Mouse (Mus musculus): Measurements from ENCODE around the gene Spsb2.
"Not testable (repeated sequence)": the region's sequence is repeated elsewhere in the genome, so short reads cannot be mapped to it uniquely, and the experiment has no call there.

The Spsb2 gene

DNA sequence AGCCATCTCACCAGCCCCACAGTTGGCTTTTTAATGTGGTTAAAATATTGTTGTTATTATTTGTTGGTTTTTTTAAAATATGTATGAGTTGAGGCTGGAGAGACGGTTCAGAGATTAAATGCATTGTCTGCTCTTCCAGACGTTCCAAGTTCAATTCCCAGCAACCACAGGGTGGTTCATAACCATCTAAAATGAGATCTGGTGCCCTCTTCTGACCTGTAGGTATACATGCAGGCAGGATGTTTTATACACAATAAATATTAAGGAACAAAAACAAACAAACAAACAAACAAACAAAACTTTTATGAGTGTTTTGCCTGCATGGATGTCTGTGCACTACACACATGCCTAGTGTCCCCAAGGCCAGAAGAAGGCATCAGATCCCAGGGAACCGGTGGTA, 5.4 kb upstream of the Spsb2 start:
- DNase-seq (ENCODE audit: low read depth, low spot score) = no peak

DNA sequence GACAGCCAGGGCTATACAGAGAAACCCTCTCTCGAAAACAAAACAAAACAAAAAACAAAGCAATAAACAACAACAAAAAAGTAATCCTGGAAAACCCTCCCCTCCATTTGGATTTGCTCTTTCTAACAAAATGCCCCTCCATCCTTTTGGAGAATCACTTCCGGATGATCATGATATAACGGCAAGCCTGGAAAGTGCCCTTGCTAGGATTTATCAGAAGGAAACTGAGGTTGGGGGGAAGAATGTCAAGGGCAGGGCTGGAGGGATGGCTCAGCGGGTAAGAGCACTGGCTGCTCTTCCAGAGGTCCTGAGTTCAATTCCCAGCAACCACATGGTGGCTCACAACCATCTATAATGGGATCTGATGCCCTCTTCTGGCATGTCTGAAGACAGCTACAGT, 4.8 kb upstream of the Spsb2 start:
- DNase-seq (ENCODE audit: low read depth, low spot score) = not testable (repeated sequence)

DNA sequence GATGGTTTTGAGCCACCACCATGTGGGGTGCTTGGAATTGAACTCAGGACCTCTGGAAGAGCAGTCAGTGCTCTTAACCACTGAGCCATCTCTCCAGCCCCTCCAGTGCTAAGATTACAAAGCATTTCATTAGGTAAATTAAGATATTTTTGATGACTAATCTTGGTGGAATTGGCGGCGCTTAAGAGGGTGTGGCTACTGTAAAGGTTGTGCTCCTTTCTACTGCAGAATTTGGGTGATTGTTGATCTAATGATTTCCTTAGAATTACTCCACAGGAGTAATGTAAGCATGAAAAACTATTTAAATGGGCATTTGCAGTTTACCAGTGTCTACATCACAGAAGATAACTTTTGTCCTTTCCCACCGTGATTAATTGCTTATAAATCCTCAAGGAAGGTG, 4.1 kb upstream of the Spsb2 start:
- DNase-seq (ENCODE audit: low read depth, low spot score) = no peak

DNA sequence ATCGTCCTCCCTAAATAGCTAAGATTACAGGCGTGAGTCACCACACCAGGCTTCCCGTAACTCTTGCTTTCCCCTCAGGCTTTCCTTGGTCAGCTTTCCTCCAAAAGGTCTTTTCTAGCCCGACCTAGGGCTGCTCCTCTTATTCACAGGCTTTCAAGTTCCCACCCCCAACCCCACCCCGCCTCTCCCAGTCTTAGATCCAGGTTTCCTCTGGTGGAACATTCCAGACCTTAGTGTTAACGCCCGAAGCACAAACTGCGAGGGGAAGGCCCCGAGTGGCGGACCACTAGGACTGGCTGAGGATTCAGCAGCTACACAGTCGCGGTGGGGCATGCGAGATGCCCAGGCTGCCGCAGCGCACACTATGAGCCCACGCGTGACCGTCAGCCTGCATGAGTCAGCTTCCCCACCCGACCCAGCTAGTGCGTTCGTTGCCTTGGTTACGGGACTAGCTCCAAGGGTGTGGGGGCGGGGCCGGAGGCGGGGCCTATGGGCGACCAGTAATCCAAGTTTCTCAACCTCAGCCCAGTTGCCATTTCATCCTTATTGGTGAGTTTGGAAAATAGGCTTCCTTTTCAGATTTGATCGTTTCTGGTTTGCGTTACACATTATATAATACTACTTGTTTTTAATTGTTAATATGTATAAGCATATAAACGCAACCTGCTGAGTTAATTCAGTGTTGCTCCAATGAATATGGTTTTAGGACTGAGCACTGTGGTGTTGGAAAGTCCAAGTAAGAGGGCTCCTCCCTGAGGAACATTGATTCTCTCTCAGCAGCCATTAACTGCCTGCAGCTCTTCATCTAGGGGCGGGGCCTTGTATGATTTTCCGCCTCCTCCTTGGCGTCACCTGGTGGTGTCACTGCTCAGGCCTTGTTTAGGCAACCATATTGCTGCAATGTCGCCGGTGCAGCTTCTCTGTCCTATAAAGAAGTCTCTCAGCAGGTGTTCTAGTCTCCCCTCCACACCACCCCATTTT, 2.8 kb upstream of the Spsb2 start:
- DNase-seq (ENCODE audit: low read depth, low spot score) = peak; percentile 90

DNA sequence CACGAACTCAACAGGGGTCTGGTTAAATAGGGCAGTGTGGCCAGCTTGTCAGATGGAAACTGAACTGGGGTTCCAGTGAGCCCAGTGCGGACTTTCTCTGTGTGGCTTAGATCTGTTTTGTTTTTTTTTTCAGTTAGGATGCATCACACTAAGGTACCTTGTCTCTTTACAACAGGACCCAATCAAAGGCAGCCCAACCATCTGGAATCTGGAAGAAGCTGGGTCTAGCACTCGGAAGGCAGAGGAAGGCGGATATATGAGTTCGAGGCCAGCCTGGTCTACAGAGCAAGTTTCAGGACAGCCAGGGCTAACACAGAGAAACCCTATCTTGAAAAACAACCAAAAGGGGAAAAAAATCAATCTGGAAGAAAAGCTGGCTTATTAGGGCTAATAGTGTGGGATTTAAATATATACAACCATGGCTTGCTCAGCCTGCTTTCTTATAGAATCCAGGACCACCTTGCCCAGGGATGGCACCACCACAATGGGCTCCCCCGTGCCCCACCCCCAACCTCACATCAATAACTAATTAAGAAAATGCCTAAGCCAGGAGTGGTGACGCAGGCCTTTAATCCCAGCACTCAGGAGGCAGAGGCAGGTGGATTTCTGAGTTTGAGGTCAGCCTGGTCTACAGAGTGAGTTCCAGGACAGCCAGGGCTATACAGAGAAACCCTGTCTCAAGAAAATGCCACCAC, 1.9 kb upstream of the Spsb2 start:
- no peak for DNase-seq (ENCODE audit: low read depth, low spot score)

DNA sequence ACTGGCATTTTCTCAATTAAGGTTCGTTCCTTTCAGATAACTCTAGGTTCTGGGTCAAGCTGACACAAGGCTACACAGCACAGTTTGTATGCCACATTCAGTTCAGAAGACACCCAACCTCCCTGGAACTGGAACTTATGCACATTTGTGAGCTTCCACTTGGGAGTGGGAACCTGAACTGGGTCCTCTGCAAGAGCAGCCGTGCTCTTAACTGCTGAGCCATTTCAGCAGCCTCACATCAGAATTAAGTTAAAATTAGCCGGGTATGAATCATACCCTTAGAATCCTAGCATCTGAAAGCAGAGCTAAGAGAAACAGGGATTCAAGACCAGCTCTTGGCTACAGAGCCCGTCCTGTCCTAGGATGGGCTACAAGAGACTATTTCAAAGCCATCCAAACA, 1.1 kb upstream of the Spsb2 start:
- DNase-seq (ENCODE audit: low read depth, low spot score) = no peak

DNA sequence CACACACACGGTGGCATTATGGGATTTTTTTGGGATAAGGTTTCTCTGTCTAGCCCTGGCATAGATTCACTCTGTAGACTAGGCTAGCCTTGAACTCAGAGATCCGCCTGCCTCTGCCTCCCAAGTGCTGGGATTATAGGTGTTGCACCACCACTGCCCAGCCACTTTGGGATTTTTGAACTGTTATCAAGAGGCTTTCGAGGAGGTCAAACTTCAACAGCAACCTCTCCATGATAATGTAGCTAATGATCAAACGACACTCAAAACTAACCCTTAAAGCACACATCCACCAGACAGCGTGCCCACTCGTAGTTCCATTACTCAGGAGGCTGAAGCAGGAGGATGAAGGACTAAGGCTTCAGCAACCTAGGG, 489 bp upstream of the Spsb2 start:
- DNase-seq (ENCODE audit: low read depth, low spot score) = no peak

DNA sequence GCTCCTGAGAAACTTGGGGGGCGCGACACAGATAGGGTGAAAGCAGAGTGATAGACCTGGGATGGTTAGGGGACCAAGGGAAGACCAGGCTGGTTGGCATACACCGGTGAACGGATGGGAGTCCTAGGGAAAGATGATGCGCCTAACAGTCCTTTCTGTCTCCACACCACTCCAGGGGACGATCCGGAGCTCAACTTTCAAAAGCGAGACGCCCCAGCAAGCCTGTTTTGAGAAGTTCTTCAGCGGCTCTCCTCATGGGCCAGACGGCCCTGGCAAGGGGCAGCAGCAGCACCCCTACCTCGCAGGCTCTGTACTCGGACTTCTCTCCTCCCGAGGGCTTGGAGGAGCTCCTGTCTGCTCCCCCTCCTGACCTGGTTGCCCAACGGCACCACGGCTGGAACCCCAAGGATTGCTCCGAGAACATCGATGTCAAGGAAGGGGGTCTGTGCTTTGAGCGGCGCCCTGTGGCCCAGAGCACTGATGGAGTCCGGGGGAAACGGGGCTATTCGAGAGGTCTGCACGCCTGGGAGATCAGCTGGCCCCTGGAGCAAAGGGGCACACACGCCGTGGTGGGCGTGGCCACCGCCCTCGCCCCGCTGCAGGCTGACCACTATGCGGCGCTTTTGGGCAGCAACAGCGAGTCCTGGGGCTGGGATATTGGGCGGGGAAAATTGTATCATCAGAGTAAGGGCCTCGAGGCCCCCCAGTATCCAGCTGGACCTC, 752 bp downstream of the Spsb2 start:
- DNase-seq (ENCODE audit: low read depth, low spot score) = peak; percentile 74

DNA sequence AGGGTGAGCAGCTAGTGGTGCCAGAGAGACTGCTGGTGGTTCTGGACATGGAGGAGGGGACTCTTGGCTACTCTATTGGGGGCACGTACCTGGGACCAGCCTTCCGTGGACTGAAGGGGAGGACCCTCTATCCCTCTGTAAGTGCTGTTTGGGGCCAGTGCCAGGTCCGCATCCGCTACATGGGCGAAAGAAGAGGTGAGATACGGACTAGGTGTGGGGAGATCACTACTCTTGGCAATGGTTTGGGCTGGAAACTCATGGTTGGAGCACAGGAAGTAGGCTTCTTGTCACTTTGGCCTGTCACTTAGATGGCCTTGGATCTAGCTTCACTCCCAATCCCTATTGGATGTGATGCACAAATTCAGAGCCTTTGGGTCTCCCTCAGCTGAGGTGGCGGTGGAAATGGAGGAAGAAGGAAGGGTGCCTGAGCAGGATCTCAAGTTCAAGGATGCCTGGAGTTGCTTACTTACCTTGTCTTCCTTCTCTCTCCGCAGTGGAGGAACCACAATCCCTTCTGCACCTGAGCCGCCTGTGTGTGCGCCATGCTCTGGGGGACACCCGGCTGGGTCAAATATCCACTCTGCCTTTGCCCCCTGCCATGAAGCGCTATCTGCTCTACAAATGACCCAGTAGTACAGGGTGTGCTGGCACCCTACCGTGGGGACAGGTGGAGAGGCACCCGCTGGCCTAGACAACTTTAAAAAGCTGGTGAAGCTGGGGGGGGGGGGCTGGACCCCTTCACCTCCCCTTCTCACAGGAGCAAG, 1.5 kb downstream of the Spsb2 start:
- DNase-seq (ENCODE audit: low read depth, low spot score) = no peak

DNA sequence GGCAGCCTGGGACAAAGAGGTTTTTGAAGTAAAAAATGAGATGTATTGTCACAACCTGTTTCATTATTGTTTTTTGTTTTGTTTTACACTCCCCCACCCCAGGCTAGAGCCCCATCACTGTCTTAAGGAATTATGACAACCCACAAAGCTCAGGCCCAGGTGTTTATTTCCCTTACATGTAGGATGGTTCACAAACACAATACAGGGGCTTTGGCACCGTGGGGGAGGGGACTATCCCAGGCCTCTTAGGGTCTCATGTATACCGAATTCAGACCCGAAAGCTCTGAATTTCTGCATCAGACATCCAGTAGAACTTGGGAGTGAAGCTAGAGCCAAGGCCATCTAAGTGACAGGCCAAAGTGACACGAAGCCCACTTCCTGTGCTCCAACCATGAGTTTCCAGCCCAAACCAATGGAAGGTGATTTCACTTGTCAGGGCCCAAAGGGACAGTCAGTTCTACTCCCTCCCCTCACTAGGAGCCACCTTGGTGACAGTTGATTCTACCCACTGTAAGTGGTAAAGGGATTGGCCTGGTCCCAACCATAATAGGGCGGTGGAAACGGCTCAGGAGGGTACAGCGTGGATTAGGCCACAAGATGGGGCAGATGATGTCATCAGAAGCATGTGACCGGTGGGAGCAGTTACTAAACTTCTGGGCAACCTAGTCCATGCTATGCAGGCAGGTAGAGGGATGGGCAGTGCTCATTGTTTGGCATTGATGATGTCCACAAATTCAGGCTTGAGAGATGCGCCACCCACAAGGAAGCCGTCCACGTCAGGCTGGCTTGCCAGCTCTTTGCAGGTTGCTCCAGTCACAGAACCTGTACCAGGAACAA, 2.3 kb downstream of the Spsb2 start:
- DNase-seq (ENCODE audit: low read depth, low spot score) = not testable (repeated sequence)

DNA sequence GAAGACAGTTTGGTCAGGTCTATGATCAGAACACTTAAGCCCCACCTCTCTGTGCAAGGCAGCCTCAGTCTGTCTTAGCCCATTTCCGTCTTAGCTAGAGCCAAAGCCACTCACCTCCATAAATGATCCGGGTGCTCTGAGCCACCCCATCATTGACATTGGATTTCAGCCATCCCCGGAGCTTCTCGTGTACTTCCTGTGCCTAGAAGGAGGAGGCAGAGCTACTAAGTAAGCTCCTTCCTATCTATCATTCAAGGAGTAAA, 2.9 kb downstream of the Spsb2 start:
- no peak for DNase-seq (ENCODE audit: low read depth, low spot score)

DNA sequence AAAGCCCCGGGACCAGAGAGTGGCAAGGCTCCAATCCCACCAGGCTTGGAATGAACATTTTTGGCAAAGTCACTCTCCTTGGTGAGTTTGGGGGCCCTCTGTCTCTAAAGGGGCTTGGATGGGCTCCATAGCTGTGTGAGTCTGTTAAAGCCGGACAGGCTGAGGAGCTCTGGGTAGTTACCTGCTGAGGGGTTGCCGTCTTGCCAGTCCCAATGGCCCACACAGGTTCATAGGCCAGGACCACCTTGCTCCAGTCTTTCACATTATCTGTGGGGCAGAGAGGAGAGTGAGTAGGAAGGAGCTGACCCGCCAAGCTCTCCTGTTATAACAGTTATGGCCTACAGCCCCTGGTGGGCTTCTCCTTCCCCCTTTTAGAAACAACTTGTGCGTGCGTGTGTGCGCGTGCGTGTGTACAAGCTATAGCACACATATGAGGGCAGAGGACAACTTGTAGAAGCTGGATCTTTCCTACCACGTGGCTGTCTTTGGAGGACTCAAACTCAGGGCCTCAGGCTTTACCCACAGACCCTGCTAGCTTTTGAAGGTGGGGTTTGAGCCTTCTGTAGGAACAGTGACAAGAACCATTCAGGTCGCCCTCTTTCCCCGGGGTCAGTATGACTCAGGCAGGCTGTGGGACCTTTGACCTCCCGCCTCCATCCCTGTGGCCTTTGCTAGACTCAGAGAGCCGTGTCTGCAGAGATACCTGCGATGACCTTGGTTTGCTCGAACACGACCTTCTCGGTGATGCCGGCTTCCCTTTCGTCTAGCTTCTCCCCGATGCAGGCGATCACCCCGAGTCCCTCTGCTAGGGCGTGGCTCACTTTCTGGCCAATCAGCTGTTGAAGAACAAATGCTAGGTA, 3.5 kb downstream of the Spsb2 start:
- DNase-seq (ENCODE audit: low read depth, low spot score) = no peak

DNA sequence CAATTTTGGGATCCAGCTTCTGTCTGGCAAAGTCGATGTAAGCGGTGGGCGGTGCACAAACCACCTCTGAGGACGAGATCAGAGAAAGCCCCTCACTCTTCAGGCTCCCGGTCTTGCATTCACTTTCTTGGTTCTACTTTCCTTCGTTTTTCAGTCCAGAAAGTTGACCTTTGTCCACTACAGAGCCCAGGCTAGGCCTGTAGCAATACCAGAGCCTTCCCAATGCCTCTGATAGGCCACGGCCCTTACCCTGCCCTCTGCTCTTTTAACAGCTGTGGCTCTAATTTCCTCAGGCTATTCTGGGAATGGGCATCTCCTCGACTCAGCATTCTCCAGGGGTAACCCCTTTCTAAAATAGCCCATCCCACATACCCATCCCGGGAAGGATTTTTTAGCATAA, 4.4 kb downstream of the Spsb2 start:
- DNase-seq (ENCODE audit: low read depth, low spot score) = no peak

DNA sequence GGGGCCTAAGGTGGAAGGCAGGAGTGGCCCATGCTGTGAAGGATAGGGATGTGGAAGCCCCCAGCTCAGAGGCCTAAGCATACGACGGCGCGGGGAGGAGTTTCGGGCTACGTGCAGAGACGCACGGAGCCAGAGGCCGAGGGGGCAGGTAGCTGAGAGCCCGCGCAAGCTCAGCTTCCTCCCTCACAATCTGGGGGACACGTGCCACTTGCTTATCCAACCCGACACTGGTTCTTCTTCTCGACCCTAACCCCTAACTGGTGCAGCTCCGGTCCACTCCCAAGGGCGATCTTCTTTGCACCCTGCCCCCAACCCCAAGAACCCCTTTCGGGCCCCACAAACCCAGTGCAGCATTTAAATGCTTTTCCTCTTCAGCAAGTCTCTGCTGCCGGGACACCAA, 5.0 kb downstream of the Spsb2 start:
- DNase-seq (ENCODE audit: low read depth, low spot score) = peak; percentile 79

DNA sequence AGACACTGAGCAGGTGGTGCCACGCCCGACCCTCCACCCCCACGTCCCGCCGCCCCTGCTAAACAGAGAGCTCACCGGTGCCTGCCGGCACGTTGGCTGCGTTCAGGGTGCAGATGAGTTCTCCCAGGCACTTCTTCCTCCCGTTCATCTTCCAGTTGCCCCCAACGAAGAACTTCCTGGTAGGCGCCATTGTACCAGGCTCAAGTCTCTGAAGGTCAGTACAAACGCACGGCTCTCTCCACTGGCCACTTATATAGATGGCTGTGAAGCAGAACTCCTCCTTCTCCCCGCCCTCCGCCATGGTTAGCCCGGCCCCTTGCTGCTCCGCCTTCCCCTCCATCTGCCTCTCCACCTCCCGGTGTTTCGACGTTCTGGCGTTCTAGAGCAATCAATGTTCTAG, 5.5 kb downstream of the Spsb2 start, which contains the start of gene Tpi1:
TSS of gene Tpi1 (minus strand) at position 364 of the 400 bp plus-strand sequence.
- DNase-seq (ENCODE audit: low read depth, low spot score) = peak; percentile 87

DNA sequence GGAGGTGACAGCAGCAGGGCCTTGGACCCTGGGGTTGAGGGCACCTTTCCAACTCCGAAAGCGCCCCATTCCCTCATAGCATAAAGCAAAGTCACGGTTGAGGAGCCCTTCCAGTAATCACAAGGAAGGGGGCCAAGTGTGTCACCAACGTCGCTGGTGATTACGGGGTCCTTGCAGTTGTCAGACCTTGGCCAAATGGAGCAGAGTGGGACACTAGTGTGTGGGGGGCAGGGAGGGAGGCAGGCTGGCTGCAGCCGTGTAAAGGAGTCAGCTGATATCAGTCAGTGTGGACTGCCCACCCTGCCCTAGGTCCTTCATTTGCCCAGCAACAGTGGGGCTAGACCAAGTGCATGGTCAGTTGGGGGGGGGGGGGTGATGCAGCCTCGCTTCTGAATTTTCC, 6.0 kb downstream of the Spsb2 start:
- DNase-seq (ENCODE audit: low read depth, low spot score) = no peak

DNA sequence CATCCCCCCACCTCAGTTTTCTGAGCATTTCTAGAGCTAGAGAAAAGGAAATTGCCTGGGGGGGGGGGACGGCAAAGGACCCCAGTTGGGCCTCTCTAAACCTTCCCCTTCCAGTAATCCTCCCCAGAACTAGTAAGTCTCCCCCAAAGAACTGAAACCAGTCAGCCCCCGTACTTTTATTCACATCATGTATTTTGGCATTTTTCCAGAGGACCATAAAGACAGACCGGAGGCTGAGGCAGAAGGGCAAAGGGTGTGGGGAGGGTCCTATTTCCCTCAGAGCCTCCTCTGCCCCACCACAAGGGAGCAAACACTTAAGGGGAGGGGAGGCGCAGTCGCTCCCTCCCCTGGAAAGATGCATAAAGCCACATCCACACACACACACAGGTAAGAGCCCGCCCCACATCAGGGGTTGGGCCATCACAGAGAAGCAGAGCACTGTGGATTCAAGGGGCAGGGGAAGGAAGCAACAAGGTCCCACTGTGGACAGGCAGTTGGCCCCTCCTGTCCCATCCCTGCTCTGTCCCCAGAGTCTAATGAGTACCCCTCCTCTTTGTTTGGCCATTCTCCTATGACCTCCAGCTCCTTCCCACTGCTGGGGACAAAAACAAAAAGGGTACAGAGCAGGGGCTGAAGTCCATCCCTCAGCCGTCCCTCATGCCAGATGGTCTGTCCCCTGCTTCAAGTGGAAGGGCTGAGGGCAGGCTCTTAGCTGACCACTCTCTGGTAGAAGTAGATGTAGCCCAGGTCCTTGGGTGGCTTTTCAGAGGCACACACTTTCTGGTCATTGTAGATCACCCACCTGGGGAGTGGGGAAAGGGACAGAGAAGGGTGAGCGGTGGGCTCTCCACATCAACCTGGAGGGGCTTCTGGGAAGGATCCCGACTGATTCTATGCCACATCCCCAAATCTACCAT, 6.7 kb downstream of the Spsb2 start:
- no peak for DNase-seq (ENCODE audit: low read depth, low spot score)

DNA sequence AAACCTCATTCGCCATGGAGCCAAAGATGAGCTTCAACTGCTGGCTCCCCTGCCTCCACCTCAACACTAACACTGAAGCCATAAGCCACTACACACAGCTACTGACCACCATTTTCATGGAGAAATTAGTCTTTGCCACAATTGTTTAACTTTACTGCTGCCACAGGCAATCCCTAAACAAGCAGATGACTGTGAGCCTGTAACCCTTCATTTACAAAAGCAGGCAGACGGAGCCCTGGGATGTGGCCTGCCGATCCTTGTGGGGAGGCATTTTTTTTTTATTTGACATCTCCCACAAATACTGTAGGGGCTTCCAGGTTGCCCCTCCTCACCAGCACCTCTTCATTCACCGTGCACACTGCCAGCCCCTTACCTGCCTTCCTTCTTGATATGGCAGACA, 8.2 kb downstream of the Spsb2 start:
- DNase-seq (ENCODE audit: low read depth, low spot score) = no peak

DNA sequence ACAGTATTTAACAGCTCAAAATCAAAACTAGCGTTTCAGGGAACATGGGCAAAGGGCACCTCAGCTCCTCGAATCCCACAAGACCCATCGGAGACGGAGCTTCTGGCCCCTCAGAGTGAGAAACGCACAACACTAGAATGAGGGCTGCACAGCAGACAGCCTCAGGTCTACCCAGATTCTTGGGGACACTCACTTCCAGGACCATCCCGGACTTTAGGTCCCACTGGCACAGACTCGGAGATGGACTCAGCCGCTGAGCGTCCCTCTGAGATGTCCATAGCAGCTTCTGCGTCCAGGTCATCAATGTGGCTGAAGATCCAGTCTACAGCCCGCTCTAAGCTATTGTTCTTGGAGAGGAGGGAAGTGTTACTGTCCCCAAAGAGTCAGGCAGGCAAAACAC, 8.7 kb downstream of the Spsb2 start:
- no peak for DNase-seq (ENCODE audit: low read depth, low spot score)

Data from CD4-positive, CD25-positive, alpha-beta regulatory T cell, adult 2 months (primary cell).